18 mouse cellular contexts compared by ENCODE assay signal in genomic region chr5:35159854-35160253, GRCm38 (mm10). TPM values are rescaled to one million over a fixed set of nuclear protein-coding genes. Genes with fewer than 3 reads are reported as not detected.
A peak's percentile ranks its signal among the peaks of the same experiment; 100 is the strongest.
DNase-seq lines count a peak whose midpoint lies in the region; ATAC-seq lines count a peak whose summit lies in the region.
"Had no signal": no experiment of that assay in that cellular context is flagged by ENCODE, and none has a peak within 500 bp of the region (broad histone marks: within the 10 kb centered on the region; RNA-seq: fewer than 3 reads in every experiment).

No protein-coding gene starts in this region.

- no peaks in the 10 kb centered on the region for H3K36me3 ChIP-seq in forebrain, embryonic 15.5 days
- H3K36me3 ChIP-seq in forebrain, embryonic 16.5 days (ENCODE audit: control insufficient read depth, insufficient read depth) = no peaks in the 10 kb centered on the region
- no peaks in the 10 kb centered on the region for H3K36me3 ChIP-seq in liver, embryonic 11.5 days (ENCODE audit: control insufficient read depth, insufficient read depth, low read length)
- H3K36me3 ChIP-seq: hindbrain, embryonic 15.5 days; midbrain, embryonic 10.5 days; neural tube, embryonic 12.5 days had no signal

- no peaks in the 10 kb centered on the region for H3K9me3 ChIP-seq in forebrain, embryonic 15.5 days
- H3K9me3 ChIP-seq in forebrain, embryonic 16.5 days (ENCODE audit: control insufficient read depth, low read length) = no peaks in the 10 kb centered on the region
- H3K9me3 ChIP-seq in liver, embryonic 11.5 days (ENCODE audit: control insufficient read depth, low read length) = no peaks in the 10 kb centered on the region
- H3K9me3 ChIP-seq: hindbrain, embryonic 15.5 days; midbrain, embryonic 10.5 days; neural tube, embryonic 12.5 days had no signal

- no peak for ATAC-seq in forebrain, embryonic 15.5 days (replicated peaks)
- ATAC-seq in forebrain, embryonic 16.5 days = no peak
- ATAC-seq in liver, embryonic 11.5 days (replicated peaks; ENCODE audit: low FRiP score) = no peak
- ATAC-seq: intestine, postnatal 0 days had no signal

- H3K4me1 ChIP-seq in forebrain, embryonic 15.5 days = peaks cover 11% of the 10 kb centered on the region
- H3K4me1 ChIP-seq in forebrain, embryonic 16.5 days (replicated peaks; ENCODE audit: control insufficient read depth, insufficient read depth, low read length) = peaks cover 9% of the 10 kb centered on the region
- peaks cover 41% of the 10 kb centered on the region for H3K4me1 ChIP-seq in liver, embryonic 11.5 days (replicated peaks; ENCODE audit: control insufficient read depth, insufficient read depth, low read length)

- H3K4me2 ChIP-seq in forebrain, embryonic 15.5 days (replicated peaks) = no peak overlapping the region
- no peak overlapping the region for H3K4me2 ChIP-seq in forebrain, embryonic 16.5 days (ENCODE audit: low read length)
- H3K4me2 ChIP-seq in liver, embryonic 11.5 days = peak overlapping the region; percentile 68
- H3K4me2 ChIP-seq: hindbrain, embryonic 15.5 days; neural tube, embryonic 12.5 days had no signal

- no peak overlapping the region for H3K4me3 ChIP-seq in forebrain, embryonic 15.5 days
- H3K4me3 ChIP-seq in forebrain, embryonic 16.5 days (replicated peaks; ENCODE audit: low read length) = no peak overlapping the region
- peak overlapping the region; percentile 36 for H3K4me3 ChIP-seq in liver, embryonic 11.5 days (ENCODE audit: low read depth, low read length)
- H3K4me3 ChIP-seq: hindbrain, embryonic 15.5 days; layer of hippocampus, adult 2 months; midbrain, embryonic 10.5 days; neural tube, embryonic 12.5 days had no signal

- peak overlapping the region; percentile 65; the same call in 1 of the 2 replicates for H3K27ac ChIP-seq in forebrain, embryonic 15.5 days (replicated peaks)
- no peak overlapping the region for H3K27ac ChIP-seq in forebrain, embryonic 16.5 days (ENCODE audit: low read length)
- no peak overlapping the region for H3K27ac ChIP-seq in liver, embryonic 11.5 days (ENCODE audit: low read depth, low read length)
- H3K27ac ChIP-seq: hindbrain, embryonic 15.5 days; kidney, postnatal 0 days; layer of hippocampus, adult 2 months; macrophage; neural tube, embryonic 12.5 days had no signal

- peak; percentile 53 for DNase-seq in cerebellum, adult 9-10 months
- no peak for DNase-seq in cerebellum, adult 8-10 months
- no peak for DNase-seq in liver, embryonic 11.5 days (ENCODE audit: low spot score)
- no peak for DNase-seq in liver
- no peak for DNase-seq in kidney, adult 18-20 months
- DNase-seq in urinary bladder, postnatal 14 days (ENCODE audit: low spot score) = no peak
- DNase-seq: adrenal gland, adult 2 months; heart, postnatal 10 days; layer of hippocampus, postnatal 36 days had no signal

- no peaks in the 10 kb centered on the region for H3K27me3 ChIP-seq in forebrain, embryonic 15.5 days
- no peaks in the 10 kb centered on the region for H3K27me3 ChIP-seq in forebrain, embryonic 16.5 days (replicated peaks; ENCODE audit: control insufficient read depth, insufficient read depth, low read length)
- no peaks in the 10 kb centered on the region for H3K27me3 ChIP-seq in liver, embryonic 11.5 days (replicated peaks; ENCODE audit: control insufficient read depth, insufficient read depth, low read length)
- H3K27me3 ChIP-seq: hindbrain, embryonic 15.5 days; neural tube, embryonic 12.5 days had no signal

- WGBS in forebrain, embryonic 15.5 days = 69% methylated on average over 4 of the region's 4 CpGs
- 65% methylated on average over 4 of the region's 4 CpGs for WGBS in forebrain, embryonic 16.5 days
- 88% methylated on average over 4 of the region's 4 CpGs for WGBS in liver, embryonic 11.5 days

- no peak overlapping the region for H3K9ac ChIP-seq in forebrain, embryonic 15.5 days (replicated peaks)
- no peak overlapping the region for H3K9ac ChIP-seq in forebrain, embryonic 16.5 days (replicated peaks; ENCODE audit: low read depth, low read length)
- peak overlapping the region; percentile 64 for H3K9ac ChIP-seq in liver, embryonic 11.5 days (ENCODE audit: low read depth, low read length)
- H3K9ac ChIP-seq: hindbrain, embryonic 15.5 days; neural tube, embryonic 12.5 days had no signal

RNA-seq across cellular contexts. Expression of gene Lrpap1, which starts 54.3 kb away (rescaled TPM):
- 146 and 152 TPM in 2 replicates for polyA plus RNA-seq in forebrain, embryonic 15.5 days (2015; fragmentation: Nextera tagmentation; extraction: Ambion mirVana)
- polyA plus RNA-seq in forebrain, embryonic 16.5 days (2015; fragmentation: Nextera tagmentation; extraction: Ambion mirVana) = 151 and 155 TPM in 2 replicates
- 97.9 and 103 TPM in 2 replicates for polyA plus RNA-seq in liver, embryonic 11.5 days (2014; fragmentation: Nextera tagmentation; extraction: Ambion mirVana)
